Mouse (Mus musculus): ENCODE measurements at regions not wholly inside any gene's neighbourhood (a gene's known extent, or its start where the extent isn't known, plus 50 kb on each side); places are given as distances from the start of the nearest gene placed in this dataset.
"Not testable (repeated sequence)": the region's sequence is repeated elsewhere in the genome, so short reads cannot be mapped to it uniquely, and the experiment has no call there.

DNA sequence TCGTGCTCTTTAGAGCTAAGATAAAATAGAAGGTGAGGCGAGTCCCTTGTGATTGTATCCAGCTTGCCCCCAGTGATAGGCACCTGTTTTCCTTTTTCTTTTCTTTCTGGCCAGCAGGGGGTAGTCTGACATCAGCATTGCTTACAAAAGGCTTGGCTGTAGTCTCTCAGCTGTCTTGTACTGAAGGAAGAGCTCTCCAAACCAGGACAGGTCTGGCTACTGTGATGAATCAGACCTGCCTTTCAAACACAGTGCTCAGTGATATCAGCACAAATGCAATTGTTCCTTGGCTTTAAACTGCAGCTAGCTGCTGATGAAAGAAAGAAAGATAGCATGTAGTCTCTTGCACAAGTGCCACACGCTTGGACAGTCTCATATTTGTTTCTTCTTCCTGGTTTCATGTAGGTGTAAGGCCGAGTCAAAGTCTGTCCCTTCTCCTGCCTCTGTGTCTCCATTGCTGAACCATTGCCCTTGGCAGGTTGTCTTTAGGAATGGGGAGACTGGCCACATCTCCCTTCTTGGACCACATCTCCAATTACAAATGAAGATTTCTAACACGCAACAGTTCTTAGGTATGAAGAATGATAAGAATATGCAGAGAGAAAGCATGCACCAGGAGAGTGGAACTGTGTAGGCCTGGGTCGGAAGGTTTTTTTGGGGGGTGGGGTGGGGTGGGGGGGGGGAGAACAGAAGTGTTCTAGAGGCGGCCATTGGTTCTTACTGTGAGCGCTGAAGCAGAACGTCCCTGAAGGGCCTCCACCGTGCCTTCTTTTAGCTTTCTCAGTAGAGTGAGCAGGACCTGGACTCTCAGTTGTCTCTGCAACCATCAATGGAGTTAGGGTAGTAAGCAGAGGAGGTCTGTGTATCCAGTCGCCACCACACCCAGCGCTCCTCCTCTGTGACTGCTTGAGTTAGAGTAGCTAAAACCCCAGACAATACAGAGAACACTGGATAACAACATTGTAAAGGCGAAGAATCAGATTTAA is 200.9 kb downstream of the Faxc start:
- peak; percentile 10 to 27 for DNase-seq

DNA sequence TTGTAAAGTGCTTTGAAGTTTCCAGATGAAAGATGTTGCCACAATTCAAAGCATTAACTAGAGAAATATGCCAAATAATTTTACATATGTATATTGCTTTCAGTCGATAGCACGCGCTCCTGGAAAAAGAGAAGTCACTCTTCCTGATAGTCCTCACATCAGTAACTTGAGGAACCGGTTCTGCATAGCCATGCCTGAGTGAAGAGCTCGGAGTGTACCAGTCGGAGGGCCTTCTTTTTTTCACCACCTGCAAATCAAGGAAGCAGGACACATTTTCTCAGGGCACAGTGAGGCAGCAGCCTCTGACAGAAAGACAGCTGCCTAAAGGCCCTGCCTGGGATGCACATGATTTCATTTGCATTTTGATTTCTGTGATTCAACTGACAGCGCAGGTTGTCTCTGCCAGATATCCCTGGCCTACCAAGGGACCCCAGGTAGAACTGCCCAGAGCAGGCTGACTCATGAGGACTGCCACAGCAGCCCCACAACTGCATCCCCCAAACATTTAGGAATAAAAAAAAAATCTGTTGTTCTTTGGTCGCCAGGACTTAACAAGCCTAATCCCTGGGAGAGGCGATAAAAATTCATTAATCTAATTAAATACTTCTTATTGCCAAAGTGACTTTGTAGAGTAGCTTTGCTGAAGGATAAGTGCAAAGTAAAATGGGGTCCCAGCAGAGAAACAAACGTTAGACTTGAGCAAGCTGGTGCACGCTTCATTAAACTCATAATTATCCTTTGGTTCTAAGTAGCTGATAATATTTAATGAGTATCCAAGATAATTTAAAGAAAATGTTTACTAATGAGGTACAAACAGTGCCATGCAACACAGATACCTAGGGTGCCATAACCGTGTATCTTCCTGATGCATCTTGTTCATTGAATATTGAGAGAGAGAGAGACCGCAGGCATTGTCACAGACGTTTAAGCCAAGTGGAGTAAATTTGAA is 202.7 kb downstream of the Faxc start:
- no peak for DNase-seq

DNA sequence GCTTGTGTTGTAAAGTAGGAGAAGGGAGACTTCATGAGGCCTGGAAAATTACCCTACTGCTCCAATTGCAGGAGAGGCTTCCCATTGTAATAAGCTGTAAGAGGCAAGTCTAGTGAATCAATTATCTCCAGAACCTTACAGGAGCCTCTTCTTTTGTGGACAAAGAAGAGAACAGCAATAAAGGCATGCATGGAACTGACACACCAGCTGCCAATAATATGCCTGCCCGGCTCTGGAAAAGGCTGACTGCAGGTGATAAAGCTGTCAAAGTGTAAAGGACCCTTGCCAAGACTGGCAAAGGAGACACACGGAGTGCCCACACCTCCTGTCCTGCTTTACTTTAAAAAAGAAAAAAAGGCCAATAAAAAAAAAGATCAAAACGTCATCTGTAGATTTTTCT is 209.0 kb downstream of the Faxc start:
- no peak for DNase-seq

DNA sequence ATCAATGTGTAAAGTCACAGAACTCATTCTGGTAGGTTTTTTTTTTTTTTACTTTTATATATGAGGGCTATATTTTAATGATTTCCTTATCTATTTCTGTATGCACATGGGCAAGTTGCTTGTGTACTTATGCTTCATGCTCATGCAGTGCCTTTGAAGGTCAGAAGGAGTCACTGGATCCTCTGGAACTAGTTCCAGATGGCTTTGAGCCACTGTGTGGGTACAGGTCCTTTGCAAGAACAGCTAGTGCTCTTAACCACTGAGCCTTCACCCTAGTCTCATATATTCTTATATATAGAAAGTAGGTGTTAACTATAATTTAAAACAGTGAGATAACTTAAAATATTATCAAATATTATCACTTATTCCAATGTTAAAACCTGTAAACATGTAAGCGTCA is 212.4 kb downstream of the Faxc start:
- DNase-seq, result no peak

DNA sequence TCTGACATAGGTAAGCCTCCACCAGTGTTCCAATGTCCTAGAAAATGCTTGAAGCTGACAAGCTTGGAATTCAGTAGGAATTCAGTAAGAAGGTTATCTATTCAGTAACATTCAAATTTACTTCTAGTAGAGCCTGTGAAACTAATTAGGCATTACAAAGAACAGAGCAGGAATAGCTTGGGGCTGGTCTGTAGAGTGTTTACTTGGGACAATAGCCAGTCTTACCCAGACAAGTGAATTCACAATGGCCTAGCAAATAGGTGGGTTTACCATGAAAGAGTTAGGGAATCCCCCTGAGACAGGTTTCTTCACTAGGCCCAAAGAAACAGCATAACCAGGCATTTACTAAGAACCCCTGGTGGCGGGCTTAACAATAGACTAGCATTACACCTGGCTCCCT is 212.5 kb upstream of the Fbxl4 start:
- not testable (repeated sequence) for DNase-seq

DNA sequence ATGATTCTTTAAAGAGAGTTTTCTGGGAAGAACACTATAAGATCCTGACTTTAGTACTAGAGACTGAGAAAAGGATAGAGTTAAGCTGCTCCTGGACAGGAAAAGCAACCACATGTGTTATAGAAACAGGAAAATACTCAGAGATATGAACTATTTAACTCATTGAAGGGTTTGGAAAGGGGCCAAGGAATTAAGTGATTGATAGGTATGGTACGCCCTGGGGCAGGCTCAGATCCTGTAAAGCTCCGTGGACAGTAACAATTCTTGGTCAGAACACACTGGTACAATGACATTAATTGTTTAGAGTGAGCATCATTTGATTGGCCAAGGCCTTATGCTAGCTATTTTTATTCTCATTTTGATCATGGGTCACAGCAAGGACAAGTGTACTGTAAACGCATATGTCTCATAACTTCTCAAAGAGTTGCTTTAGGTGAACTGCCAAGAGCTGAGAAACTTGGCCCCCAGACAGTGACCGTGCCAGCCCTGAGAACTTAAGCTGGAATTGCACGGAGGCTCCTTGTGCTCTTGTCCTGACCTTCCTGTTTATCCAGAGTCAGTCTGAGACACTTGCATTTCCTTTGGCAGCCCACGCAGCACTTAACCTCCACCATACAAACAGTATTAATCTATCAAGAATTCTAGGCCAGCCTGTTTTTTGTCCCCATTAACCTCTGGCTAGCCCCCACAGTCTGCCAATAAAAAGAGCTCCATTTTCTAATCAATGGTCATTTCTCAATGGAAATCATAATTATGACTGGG is 210.5 kb upstream of the Fbxl4 start:
- no peak for DNase-seq

DNA sequence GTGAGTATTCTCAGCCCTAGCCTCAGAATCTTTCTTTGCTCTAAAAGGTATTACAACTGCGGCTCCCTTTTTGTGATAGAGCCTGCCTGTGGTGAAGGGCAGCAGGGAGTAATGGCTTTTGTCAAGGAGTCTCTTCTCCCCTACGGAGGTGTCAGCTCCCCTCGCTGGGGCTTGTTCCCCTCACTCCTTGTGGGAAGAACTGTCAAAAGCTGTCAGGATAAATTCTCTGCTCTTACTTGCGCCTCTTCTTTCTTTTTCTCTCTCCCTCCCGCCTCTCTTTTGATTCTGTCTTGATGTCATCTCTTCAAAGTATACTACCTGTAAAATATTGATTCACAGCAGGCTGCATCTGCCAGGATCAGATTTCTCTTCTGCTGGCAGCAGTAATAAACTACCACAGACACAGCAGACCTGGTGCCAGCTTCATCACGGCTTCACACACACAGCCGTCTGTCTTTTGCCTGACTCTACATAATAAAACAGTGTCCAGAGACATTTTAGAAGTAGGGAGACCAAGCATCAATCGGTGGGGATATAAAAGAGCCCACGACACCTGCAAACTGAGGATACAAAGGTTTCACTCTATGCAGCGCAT is 205.3 kb upstream of the Fbxl4 start:
- no peak for DNase-seq

DNA sequence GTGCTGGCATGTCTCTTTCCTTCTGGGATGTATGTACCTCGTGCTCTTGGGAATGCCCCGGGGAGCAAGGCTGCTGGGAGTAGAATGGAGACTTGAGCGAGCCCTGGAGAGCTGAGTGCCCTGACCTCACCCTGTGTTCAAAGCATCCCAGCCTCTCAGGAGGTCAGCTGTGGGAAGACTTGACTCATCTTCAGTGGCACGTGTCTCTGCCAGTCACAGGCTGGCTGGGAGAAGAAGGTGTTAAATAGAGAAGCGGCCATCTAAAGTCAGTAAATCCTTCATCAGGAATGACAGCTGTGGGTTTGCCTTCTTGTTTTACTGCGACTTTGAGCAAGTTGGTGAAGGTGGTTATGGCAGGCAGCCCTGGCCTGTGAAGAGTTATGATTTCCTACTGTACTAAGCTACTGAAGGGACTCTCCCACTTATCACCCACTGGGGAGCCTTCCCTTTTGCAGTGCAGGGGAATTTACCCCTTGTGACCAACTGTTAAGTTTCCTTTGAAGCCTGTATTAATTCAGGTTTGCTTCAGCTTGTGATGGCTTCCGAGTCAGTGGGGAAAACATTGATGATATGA is 204.3 kb upstream of the Fbxl4 start:
- DNase-seq, result no peak

DNA sequence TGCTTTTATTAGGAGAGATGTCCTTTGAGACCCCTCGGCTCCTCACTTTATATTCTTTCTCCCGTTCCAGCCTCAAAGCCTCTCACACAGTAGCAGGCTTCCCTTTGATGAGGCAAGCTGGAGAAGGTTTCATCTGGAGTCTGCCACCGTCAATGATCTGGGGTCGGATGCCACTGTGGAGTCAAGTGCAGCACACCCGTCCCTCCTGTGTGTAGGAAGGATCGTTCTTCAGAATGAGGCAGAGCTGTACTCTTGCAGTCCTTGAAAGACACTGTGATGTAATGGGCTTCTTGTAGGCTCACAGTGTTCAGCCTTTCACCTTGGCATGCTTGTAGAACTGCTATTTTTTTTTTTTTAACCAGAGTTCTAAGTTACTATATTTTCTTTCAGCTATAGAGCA is 203.7 kb upstream of the Fbxl4 start:
- DNase-seq, result no peak

DNA sequence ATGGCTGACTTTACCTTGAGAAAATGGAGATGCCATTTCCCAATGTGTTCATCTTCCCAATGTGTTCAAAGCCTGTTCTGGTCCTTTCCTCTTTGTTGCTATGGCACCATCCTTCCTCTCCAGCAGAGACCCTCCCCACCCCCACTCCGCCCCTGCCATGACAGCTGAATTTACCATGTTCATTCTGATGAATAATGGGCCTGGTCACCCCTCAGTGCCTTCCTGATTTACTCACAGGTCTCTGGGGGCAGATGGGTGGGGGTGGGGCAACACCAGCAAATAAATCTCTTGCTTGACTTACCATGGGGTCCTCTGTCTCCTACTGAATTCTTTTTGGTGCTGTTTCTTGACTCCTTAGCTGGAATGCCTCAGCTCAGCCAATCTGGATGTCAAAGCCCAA is 170.9 kb upstream of the Fbxl4 start:
- no peak for DNase-seq

DNA sequence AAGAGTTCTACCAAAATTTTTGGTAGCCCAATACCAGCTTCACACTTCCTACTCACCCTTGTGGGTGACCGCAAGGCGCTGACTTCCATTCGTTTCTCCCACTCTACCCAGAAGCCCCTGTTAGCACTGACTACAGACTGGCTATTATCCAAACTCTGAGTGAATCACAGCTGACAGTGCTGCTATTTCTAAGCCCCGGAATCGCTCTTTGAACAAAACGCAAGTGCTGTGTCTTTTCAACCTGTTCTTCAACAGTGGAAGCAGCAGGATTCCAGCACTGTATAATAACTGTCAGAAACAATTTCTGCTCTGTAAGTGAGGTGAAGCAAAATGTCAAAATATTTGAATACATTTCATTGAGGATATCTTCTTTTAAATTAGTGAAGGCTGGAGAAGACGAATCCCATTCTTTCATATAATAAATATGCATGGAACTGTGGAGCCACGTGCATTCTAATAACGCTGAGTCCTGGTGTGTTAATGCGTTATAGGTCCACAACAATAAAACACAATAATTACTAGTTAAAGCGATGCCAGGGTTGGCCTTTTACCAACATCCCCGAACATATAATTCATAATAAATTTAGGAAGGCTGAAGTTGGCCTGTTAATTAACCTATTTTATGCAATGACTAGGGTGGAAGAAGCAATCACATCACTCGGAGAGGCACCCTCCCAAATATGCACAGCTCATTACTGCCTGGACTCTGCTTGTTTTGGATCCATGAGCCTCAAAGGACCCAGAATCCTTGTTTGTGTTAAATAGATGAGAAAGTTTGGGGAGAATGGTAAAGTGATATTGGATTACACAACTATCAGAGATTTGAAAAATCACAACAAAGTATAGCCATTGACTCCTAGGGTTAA is 169.0 kb upstream of the Fbxl4 start:
- DNase-seq, result no peak

DNA sequence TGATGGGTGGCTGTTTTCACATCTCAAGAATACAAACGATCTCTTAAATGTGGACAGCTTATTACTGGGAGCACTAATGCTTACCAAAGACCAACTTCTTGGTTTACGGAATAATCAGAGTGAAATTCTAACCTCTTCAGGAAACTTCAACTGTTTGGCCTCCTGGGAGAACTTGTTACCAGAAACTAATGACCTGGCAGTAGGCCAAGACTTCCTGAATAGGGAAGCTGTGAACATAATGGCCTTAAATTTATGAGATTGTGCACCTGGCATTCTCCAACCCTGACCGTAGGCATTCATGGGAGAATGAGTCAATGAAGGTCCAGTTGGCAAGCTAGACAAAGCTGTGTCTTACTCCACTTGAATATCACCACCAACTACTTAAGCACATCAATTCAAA is 160.8 kb upstream of the Fbxl4 start:
- no peak for DNase-seq

DNA sequence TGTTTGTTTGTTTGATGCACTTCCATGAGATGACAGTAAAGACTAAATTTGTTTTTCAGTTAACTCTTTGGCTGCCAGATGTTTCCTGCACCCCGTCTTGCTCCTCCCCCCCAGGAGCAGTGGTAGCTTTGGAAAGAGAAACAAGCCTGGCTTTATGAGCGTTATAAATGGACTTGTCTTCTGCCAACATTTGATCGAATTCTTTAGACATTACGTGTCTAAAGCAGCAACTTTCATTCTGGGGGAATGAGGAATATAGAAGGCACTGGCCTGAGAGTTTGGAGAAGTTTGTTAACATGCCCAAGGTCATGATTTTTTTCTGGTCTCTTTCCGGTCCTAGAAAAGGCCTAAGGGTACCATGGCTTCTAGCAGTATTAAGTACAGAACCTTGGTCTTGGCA is 148.8 kb upstream of the Fbxl4 start:
- no peak for DNase-seq

DNA sequence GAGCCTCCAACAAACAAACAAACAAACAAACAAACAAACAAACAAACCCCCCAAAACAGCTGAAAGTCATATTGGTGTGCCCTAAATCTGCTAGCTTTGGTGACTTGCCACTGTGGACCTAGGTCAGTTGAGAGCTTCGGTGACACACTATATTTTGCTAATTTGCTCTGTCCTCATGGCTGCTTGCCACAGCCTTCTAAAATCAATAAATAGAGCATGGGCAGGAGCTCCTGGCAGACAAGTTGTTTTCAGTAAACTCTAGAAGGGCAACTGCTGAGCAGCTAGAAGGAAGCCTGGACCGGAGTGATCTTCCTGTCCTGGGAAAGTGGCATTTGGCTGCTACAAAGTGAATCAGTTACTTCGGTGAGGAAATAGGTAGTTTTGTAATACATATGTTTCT is 119.7 kb upstream of the Fbxl4 start:
- DNase-seq, result no peak

DNA sequence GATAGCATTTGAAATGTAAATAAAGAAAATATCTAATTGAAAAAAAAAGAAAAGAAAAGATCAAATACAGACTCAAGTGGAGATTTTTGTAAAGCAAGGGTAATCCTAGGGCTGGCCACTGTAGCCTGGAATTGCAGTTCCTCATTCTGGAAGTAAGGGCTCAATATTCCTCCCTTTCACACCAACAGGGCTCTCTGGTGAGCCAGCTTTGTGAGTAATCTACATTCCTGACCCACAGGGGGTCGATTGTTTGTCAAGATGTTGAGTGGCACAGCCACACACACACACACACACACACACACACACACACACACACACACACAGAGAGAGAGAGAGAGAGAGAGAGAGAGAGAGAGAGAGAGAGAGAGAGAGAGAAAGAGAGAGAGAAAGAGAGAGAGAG is 107.1 kb upstream of the Fbxl4 start:
- not testable (repeated sequence) for DNase-seq

DNA sequence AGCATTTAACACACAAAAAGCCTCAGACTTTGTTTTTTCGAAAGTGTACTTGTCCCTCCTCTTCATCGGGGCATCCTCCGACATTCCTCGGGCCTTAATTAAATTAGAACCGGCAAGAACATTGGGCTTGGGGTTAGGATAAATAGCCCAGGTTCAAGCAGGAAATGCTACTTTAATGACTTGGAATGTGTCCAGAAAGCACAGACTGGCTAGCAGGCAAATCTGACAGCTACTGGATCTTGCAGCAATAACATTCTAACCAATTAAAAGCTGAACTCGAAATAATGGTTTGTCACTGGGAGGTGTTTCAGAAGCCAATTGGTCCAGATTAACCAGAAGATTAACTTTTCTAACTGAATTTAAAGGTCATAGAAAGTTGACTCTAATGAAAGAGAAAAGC is 93.4 kb upstream of the Fbxl4 start:
- no peak for DNase-seq

DNA sequence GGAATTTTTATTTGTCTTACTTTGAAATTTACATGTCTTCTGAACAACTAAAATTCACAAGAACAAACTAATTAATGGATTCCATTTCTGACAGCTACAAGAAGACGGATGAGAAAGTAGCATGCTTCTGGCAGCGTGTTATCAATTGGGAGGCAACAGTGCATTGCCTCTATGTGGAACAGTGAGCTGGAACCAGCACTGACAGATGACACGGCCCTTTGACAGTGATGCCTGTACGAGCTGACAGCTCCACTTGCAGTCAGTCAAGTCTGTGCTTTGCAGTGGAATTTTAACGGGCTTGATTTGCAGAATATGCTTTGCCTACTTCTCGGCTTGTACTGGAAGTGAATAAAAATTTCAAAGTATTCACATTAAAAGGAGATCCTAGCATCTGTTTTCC is 88.3 kb upstream of the Fbxl4 start:
- DNase-seq, result no peak

DNA sequence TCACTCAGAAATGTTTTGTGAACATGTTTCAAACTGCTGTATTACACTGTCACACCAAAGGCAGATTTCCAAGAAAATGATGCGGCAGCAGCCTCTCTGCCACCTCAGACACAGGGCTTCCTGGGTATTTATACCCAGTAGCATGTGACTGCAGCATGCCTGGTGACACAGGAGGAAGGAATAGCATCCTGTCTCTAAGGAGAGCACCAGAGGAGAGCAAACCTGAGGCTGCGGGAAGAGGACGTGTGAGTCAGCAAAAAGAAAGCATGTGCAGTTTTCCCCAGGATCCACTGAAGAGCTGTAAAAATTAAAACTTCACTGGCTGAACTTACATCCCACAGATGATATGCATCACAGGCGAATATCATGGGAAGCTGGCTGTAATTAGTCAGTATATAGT is 83.2 kb upstream of the Fbxl4 start:
- DNase-seq, result no peak

DNA sequence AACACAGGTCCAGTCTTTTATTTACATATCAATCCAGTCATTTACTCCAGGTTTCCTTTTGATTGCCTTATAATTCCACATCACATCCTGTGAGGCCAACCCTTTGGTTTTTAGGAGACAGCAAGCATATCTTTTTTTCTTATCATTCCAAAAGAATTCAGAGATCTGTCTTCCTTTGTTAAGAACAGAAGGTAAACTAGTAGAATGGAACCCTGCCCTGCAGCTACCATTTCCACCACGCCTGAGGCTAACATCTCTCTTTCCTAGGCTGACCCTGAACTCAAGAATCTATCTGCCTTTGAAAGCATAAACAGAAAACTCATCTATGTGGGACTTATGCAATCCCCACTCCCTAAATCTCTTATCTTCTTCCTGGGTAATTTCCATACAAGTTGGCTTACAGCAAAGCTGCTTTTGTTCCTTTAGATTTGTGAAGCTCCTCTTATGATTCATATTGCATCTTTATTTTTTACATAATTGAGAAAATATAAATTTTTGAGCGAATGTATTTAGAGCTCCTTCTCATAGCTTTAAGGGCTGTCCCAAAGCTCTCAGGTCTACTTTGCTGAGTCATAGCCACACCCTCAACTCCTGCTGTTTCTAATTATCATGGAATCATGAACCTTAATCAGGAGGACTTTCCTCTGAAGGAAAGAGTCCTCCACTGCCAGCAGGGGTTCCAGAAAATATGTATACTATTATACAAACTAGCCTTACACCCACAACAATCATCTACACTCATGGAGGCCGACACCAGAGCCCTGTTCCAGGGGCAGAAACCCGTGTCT is 74.6 kb upstream of the Fbxl4 start:
- DNase-seq, result no peak

DNA sequence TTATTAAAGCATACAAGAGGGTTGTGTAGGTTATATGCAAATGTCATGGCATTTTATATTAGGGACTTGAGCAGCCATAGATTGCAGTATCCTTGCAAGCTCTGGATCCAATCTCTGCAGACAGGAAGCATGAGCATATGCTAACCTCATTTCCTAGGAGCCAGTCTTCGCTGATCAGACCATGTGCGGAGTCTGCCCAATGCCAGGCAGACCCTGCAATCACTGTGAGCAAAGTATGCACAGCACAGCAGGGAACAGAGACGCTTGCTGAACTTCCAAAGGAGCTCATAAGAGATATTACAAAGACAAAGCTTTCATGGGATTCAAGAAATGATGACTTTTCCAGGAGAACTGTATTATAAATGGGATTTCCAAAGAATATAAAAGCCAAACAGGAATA is 65.2 kb upstream of the Fbxl4 start:
- no peak for DNase-seq
